21 mouse cellular contexts compared by ENCODE assay signal in the genomic region with DNA sequence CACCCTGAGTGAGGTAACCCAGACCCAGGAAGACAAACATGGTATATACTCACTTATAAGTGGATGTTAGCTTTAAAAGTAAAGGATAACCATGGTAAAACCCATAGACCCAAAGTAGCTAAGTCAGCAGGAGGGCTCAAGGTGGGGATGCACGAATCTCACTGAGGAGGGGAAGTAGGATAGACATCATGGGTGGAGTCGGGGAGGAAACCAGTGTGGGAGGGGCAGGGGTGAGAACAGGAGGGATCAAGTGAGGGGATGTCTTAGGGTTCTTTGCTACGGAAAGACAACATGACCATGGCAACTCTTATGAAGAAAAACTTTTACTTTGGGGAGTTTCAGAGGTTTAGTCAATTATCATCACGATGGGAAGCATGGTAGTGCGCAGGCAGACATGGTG. TPM values are rescaled to one million over a fixed set of nuclear protein-coding genes. Genes with fewer than 3 reads are reported as not detected.
DNase-seq lines count a peak whose midpoint lies in the region; ATAC-seq and TF ChIP-seq lines count a peak whose summit lies in the region.
"Had no signal": no experiment of that assay in that cellular context is flagged by ENCODE, and none has a peak within 500 bp of the region (broad histone marks: within the 10 kb centered on the region; RNA-seq: fewer than 3 reads in every experiment).

No protein-coding gene starts in this region.

- intact Hi-C loops in left cerebral cortex, adult 2 months (cut with DNase I): no loop called here

- DNase-seq in forebrain, embryonic 11.5 days (ENCODE audit: low spot score): peak; percentile 3
- DNase-seq in thymus, postnatal 4 days: peak; percentile 7
- DNase-seq in thymus, postnatal 10 days (ENCODE audit: low spot score in 2 of 2): no peak
- no peak for DNase-seq in CH12.LX (ENCODE audit: extremely low read depth)
- peak; percentile 28 for DNase-seq in induced T-regulatory cell, adult 2 months (ENCODE audit: low read depth)
- no peak for DNase-seq in left cerebral cortex, adult 2 months (ENCODE audit: extremely low spot score in 1 of 2, low spot score in 2 of 2)
- DNase-seq in liver, postnatal 0 days: no peak
- DNase-seq: adrenal gland, adult 8-10 months; adrenal gland, postnatal 14 days; adrenal gland, postnatal 36 days; cerebellum, adult 11-12 months; cerebellum, adult 9-10 months; cerebellum, postnatal 10 days; forebrain, postnatal 0 days had no signal

- in situ Hi-C loops in CH12.LX (cut with MboI; ENCODE audit: low pct_ligation_motif_present, low pct_unique_long_range_greater_than_20kb, low sequenced_read_pairs): loop anchor here (5.0 to 10.0 kb wide), 3 partner anchors 34 to 394 kb away; no protein-coding TSS in a partner anchor

- no peaks in the 10 kb centered on the region for H3K4me1 ChIP-seq in forebrain, embryonic 11.5 days (replicated peaks; ENCODE audit: control insufficient read depth, insufficient read depth, low read length)
- H3K4me1 ChIP-seq in forebrain, embryonic 12.5 days: no peaks in the 10 kb centered on the region
- H3K4me1 ChIP-seq in CH12.LX (ENCODE audit: control insufficient read depth in 1 of 2, insufficient read depth in 2 of 2): peaks cover 0 to 22% of the 10 kb centered on the region in 2 experiments; a peak in 2 of 4 replicates
- no peaks in the 10 kb centered on the region for H3K4me1 ChIP-seq in liver, postnatal 0 days (ENCODE audit: insufficient read depth)
- H3K4me1 ChIP-seq: embryonic facial prominence, embryonic 10.5 days; embryonic facial prominence, embryonic 12.5 days; forebrain, embryonic 13.5 days; forebrain, embryonic 15.5 days had no signal

- TF ChIP-seq EP300 in CH12.LX (IDR thresholded peaks at IDR 0.05; ENCODE audit: low read length): no peak
- no peak for TF ChIP-seq EP300 in liver, postnatal 0 days (IDR thresholded peaks at IDR 0.05; ENCODE audit: low read depth)

- H3K27ac ChIP-seq in forebrain, embryonic 11.5 days (ENCODE audit: low read depth, low read length): no peak overlapping the region
- no peak overlapping the region for H3K27ac ChIP-seq in forebrain, embryonic 12.5 days
- no peak overlapping the region for H3K27ac ChIP-seq in CH12.LX (ENCODE audit: insufficient read depth, low read depth)
- H3K27ac ChIP-seq in left cerebral cortex, adult 2 months: no peak overlapping the region
- no peak overlapping the region for H3K27ac ChIP-seq in liver, postnatal 0 days (ENCODE audit: low read depth)
- H3K27ac ChIP-seq: embryonic facial prominence, embryonic 10.5 days; embryonic facial prominence, embryonic 12.5 days; forebrain, embryonic 13.5 days; forebrain, embryonic 15.5 days had no signal

- H3K9ac ChIP-seq in forebrain, embryonic 11.5 days (ENCODE audit: low read length): no peak overlapping the region
- H3K9ac ChIP-seq in forebrain, embryonic 12.5 days: no peak overlapping the region
- H3K9ac ChIP-seq in CH12.LX (ENCODE audit: insufficient read depth, low read depth): no peak overlapping the region
- no peak overlapping the region for H3K9ac ChIP-seq in liver, postnatal 0 days (replicated peaks)
- H3K9ac ChIP-seq: embryonic facial prominence, embryonic 12.5 days; forebrain, embryonic 13.5 days; forebrain, embryonic 15.5 days; forebrain, postnatal 0 days had no signal

- H3K27me3 ChIP-seq in forebrain, embryonic 11.5 days (ENCODE audit: control insufficient read depth, insufficient read depth, low read length): no peaks in the 10 kb centered on the region
- no peaks in the 10 kb centered on the region for H3K27me3 ChIP-seq in forebrain, embryonic 12.5 days
- no peaks in the 10 kb centered on the region for H3K27me3 ChIP-seq in CH12.LX (replicated peaks)
- H3K27me3 ChIP-seq in liver, postnatal 0 days (ENCODE audit: insufficient read depth, low read length): no peaks in the 10 kb centered on the region
- H3K27me3 ChIP-seq: embryonic facial prominence, embryonic 12.5 days; forebrain, embryonic 13.5 days; forebrain, embryonic 15.5 days; Patski had no signal

- H3K9me3 ChIP-seq in forebrain, embryonic 11.5 days (ENCODE audit: control insufficient read depth, low read length): no peaks in the 10 kb centered on the region
- no peaks in the 10 kb centered on the region for H3K9me3 ChIP-seq in forebrain, embryonic 12.5 days
- no peaks in the 10 kb centered on the region for H3K9me3 ChIP-seq in CH12.LX (replicated peaks; ENCODE audit: low read length)
- no peaks in the 10 kb centered on the region for H3K9me3 ChIP-seq in liver, postnatal 0 days (ENCODE audit: low read length)
- H3K9me3 ChIP-seq: embryonic facial prominence, embryonic 10.5 days; embryonic facial prominence, embryonic 12.5 days; forebrain, embryonic 13.5 days; forebrain, embryonic 15.5 days had no signal

- TF ChIP-seq POLR2A in CH12.LX (IDR thresholded peaks at IDR 0.05; ENCODE audit: low read depth, low read length): no peak

- H3K36me3 ChIP-seq in forebrain, embryonic 11.5 days (ENCODE audit: control insufficient read depth, insufficient read depth, low read length): no peaks in the 10 kb centered on the region
- no peaks in the 10 kb centered on the region for H3K36me3 ChIP-seq in forebrain, embryonic 12.5 days (replicated peaks)
- peaks cover 5 to 21% of the 10 kb centered on the region in 2 experiments for H3K36me3 ChIP-seq in CH12.LX (replicated peaks in 1 of 2; ENCODE audit: control insufficient read depth in 1 of 2, insufficient read depth in 1 of 2, low read length in 1 of 2)
- H3K36me3 ChIP-seq in liver, postnatal 0 days (replicated peaks; ENCODE audit: insufficient read depth, low read length): peaks cover under 1% of the 10 kb centered on the region; the same call in 1 of the 2 replicates
- H3K36me3 ChIP-seq: embryonic facial prominence, embryonic 10.5 days; embryonic facial prominence, embryonic 12.5 days had no signal

- WGBS in forebrain, embryonic 11.5 days: 90% methylated on average over 5 of the region's 5 CpGs
- 87% methylated on average over 5 of the region's 5 CpGs for WGBS in forebrain, embryonic 12.5 days
- WGBS in liver, postnatal 0 days (ENCODE audit: insufficient replicate concordance): 59% methylated on average over 5 of the region's 5 CpGs

- H3K4me2 ChIP-seq in forebrain, embryonic 11.5 days (ENCODE audit: low read depth, low read length, severe bottlenecking): no peak overlapping the region
- H3K4me2 ChIP-seq in forebrain, embryonic 12.5 days: no peak overlapping the region
- H3K4me2 ChIP-seq in CH12.LX (ENCODE audit: insufficient read depth, low read depth, poor library complexity, severe bottlenecking): no peak overlapping the region
- H3K4me2 ChIP-seq in liver, postnatal 0 days (ENCODE audit: low read depth, low read length): no peak overlapping the region
- H3K4me2 ChIP-seq: embryonic facial prominence, embryonic 12.5 days; forebrain, embryonic 13.5 days; forebrain, embryonic 15.5 days had no signal

- H3K4me3 ChIP-seq in forebrain, embryonic 11.5 days (ENCODE audit: low read depth, low read length): no peak overlapping the region
- no peak overlapping the region for H3K4me3 ChIP-seq in forebrain, embryonic 12.5 days (replicated peaks)
- no peak overlapping the region for H3K4me3 ChIP-seq in CH12.LX (replicated peaks in 1 of 3; ENCODE audit: low read depth in 2 of 3, low read length in 2 of 3, poor library complexity in 1 of 3)
- H3K4me3 ChIP-seq in left cerebral cortex, adult 2 months: no peak overlapping the region
- H3K4me3 ChIP-seq in liver, postnatal 0 days (ENCODE audit: low read depth, low read length): no peak overlapping the region
- H3K4me3 ChIP-seq: embryonic facial prominence, embryonic 10.5 days; embryonic facial prominence, embryonic 12.5 days; forebrain, embryonic 13.5 days; forebrain, embryonic 15.5 days had no signal

- dilution Hi-C loops in CH12.LX (cut with MboI; ENCODE audit: extremely low pct_ligation_motif_present, extremely low pct_unique_long_range_greater_than_20kb, low sequenced_read_pairs): no loop called here

- no peaks in the 10 kb centered on the region for H3K79me2 ChIP-seq in CH12.LX (replicated peaks; ENCODE audit: control insufficient read depth, extremely low read depth, insufficient read depth, poor library complexity, severe bottlenecking)

- ATAC-seq in forebrain, embryonic 11.5 days (replicated peaks; ENCODE audit: low FRiP score): no peak
- ATAC-seq in forebrain, embryonic 12.5 days (ENCODE audit: low FRiP score): no peak
- no peak for ATAC-seq in liver, postnatal 0 days
- ATAC-seq: activated CD4-positive, CD25-positive, alpha-beta regulatory T cell, adult 4 months; forebrain, embryonic 13.5 days; forebrain, embryonic 15.5 days; forebrain, postnatal 0 days; Patski had no signal

- no peak for TF ChIP-seq CTCF in CH12.LX (conservative IDR thresholded peaks at IDR 0.05 in 1 of 2, IDR thresholded peaks at IDR 0.05 in 1 of 2; ENCODE audit: low read depth in 2 of 2, low read length in 2 of 2)
- TF ChIP-seq CTCF in left cerebral cortex, adult 2 months (IDR thresholded peaks at IDR 0.05): no peak
- no peak for TF ChIP-seq CTCF in liver, postnatal 0 days (IDR thresholded peaks at IDR 0.05; ENCODE audit: low read depth)

- no peak for TF ChIP-seq RAD21 in CH12.LX (IDR thresholded peaks at IDR 0.05; ENCODE audit: low read depth, low read length)

TF ChIP-seq in CH12.LX, 34 proteins besides CTCF, POLR2A, EP300 and RAD21:
- TF ChIP-seq TCF12 (IDR thresholded peaks at IDR 0.05; ENCODE audit: low read depth, low read length) (0 out of 2 replicates have a peak, but pooled peaks have one; percentile 9), SIN3A (IDR thresholded peaks at IDR 0.05; ENCODE audit: low read length) (no peak)
TF ChIP-seq in CH12.LX: peak in this region for 1.

RNA-seq across cellular contexts. Expression of a gene that starts 47.2 kb away (rescaled TPM):
- polyA plus RNA-seq in forebrain, embryonic 11.5 days (2014; fragmentation: Nextera tagmentation; extraction: Ambion mirVana): 15.8 and 16.9 TPM in 2 replicates
- polyA plus RNA-seq in forebrain, embryonic 12.5 days (2016; fragmentation: Nextera tagmentation; extraction: Ambion mirVana): 17.6 and 18.8 TPM in 2 replicates
- total RNA-seq in CH12.LX (2012; rRNA removed) (9.8 and 10.2 TPM in 2 replicates), CH12.LX (2014; rRNA removed) (8.9 and 9.7 TPM in 2 replicates)
- 8.7 and 9.8 TPM in 2 replicates for polyA plus RNA-seq in CH12.LX (2012; ENCODE audit: insufficient read length, low read depth)
- 10 to 100 TPM; 40.5 to 43.9 TPM for total RNA-seq in left cerebral cortex, adult 2 months (2021)
- 2.5 and 2.7 TPM in 2 replicates for polyA plus RNA-seq in liver, postnatal 0 days (2015; fragmentation: Nextera tagmentation; extraction: Ambion mirVana)

Comparison
In these comparisons a context has a peak if more than half of its experiments do, and no peak if none do; other contexts are left out.
1. DNase-seq: peak in forebrain, embryonic 11.5 days (single experiment), thymus, postnatal 4 days (single experiment) and induced T-regulatory cell, adult 2 months (single experiment); none in thymus, postnatal 10 days (0 of 2), CH12.LX (single experiment), left cerebral cortex, adult 2 months (0 of 2) and liver, postnatal 0 days (single experiment).